Mouse (Mus musculus): Measurements from ENCODE around the gene Vps33a. TPM values are rescaled to one million over a fixed set of nuclear protein-coding genes. Genes with fewer than 3 reads are reported as not detected.

The Vps33a gene
- polyA plus RNA-seq, 1 experiment from 2014 or later, result 14.6 TPM

- Histone ChIP-seq H3K27me3 (ENCODE audit: control insufficient read depth, insufficient read depth, low read length) (no peaks in the 10 kb centered on the region), H3K9me3 (ENCODE audit: control insufficient read depth, low read length) (no peaks in the 10 kb centered on the region), H3K27ac (replicated peaks) (no peak overlapping the region), H3K4me1 (replicated peaks; ENCODE audit: control insufficient read depth, insufficient read depth) (no peaks in the 10 kb centered on the region), H3K4me3 (ENCODE audit: low read depth, low read length) (no peak overlapping the region), H3K36me3 (ENCODE audit: control insufficient read depth, insufficient read depth, low read length) (peaks cover 27% of the 10 kb centered on the region), H3K4me2 (replicated peaks; ENCODE audit: low read depth) (no peak overlapping the region), H3K9ac (ENCODE audit: low read length) (no peak overlapping the region)
- WGBS, result 96% methylated on average over 10 of the region's 10 CpGs
- DNase-seq (ENCODE audit: low spot score), result no peak
- TF ChIP-seq CTCF (IDR thresholded peaks at IDR 0.05; ENCODE audit: low read depth) (no peak), EP300 (optimal IDR thresholded peaks at IDR 0.05) (no peak)
- ATAC-seq (ENCODE audit: low FRiP score, low TSS enrichment), result no peak
Measured at GRCm38 (mm10) chr5:123533801-123534200, 39.0 kb downstream of the Vps33a start.

- H3K27ac ChIP-seq (replicated peaks), result no peak overlapping the region
- H3K9ac ChIP-seq (ENCODE audit: low read length), result no peak overlapping the region
- H3K4me3 ChIP-seq (ENCODE audit: low read depth, low read length), result no peak overlapping the region
- H3K36me3 ChIP-seq (ENCODE audit: control insufficient read depth, insufficient read depth, low read length), result peaks cover 25% of the 10 kb centered on the region
- H3K4me1 ChIP-seq (replicated peaks; ENCODE audit: control insufficient read depth, insufficient read depth), result no peaks in the 10 kb centered on the region
- 86% methylated on average over 8 of the region's 8 CpGs for WGBS
- TF ChIP-seq EP300 (optimal IDR thresholded peaks at IDR 0.05) (no peak), CTCF (IDR thresholded peaks at IDR 0.05; ENCODE audit: low read depth) (no peak)
- DNase-seq (ENCODE audit: low spot score), result no peak
- no peak overlapping the region for H3K4me2 ChIP-seq (replicated peaks; ENCODE audit: low read depth)
- ATAC-seq (ENCODE audit: low FRiP score, low TSS enrichment), result no peak
- no peaks in the 10 kb centered on the region for H3K27me3 ChIP-seq (ENCODE audit: control insufficient read depth, insufficient read depth, low read length)
- H3K9me3 ChIP-seq (ENCODE audit: control insufficient read depth, low read length), result no peaks in the 10 kb centered on the region
Measured at GRCm38 (mm10) chr5:123530056-123530455, 42.8 kb downstream of the Vps33a start.

- Histone ChIP-seq H3K4me2 (replicated peaks; ENCODE audit: low read depth) (no peak overlapping the region), H3K4me3 (ENCODE audit: low read depth, low read length) (no peak overlapping the region), H3K9ac (ENCODE audit: low read length) (no peak overlapping the region), H3K36me3 (ENCODE audit: control insufficient read depth, insufficient read depth, low read length) (peaks cover 22% of the 10 kb centered on the region), H3K9me3 (ENCODE audit: control insufficient read depth, low read length) (no peaks in the 10 kb centered on the region), H3K27me3 (ENCODE audit: control insufficient read depth, insufficient read depth, low read length) (no peaks in the 10 kb centered on the region), H3K27ac (replicated peaks) (no peak overlapping the region), H3K4me1 (replicated peaks; ENCODE audit: control insufficient read depth, insufficient read depth) (0 out of 2 replicates have a peak, but pooled peaks cover 2% of the 10 kb centered on the region)
- ATAC-seq (ENCODE audit: low FRiP score, low TSS enrichment), result no peak
- TF ChIP-seq CTCF (IDR thresholded peaks at IDR 0.05; ENCODE audit: low read depth) (no peak), EP300 (optimal IDR thresholded peaks at IDR 0.05) (no peak)
- no peak for DNase-seq (ENCODE audit: low spot score)
- WGBS, result 67% methylated on average over 7 of the region's 7 CpGs
Measured at GRCm38 (mm10) chr5:123528641-123529040, 44.2 kb downstream of the Vps33a start.

GRCm38 (mm10) chr5:123525916-123526495 lies 46.8 kb downstream of the Vps33a start:
- Histone ChIP-seq H3K27ac (replicated peaks) (no peak overlapping the region), H3K4me3 (ENCODE audit: low read depth, low read length) (no peak overlapping the region), H3K27me3 (ENCODE audit: control insufficient read depth, insufficient read depth, low read length) (no peaks in the 10 kb centered on the region), H3K4me1 (replicated peaks; ENCODE audit: control insufficient read depth, insufficient read depth) (0 out of 2 replicates have a peak, but pooled peaks cover 5% of the 10 kb centered on the region), H3K4me2 (replicated peaks; ENCODE audit: low read depth) (no peak overlapping the region), H3K36me3 (ENCODE audit: control insufficient read depth, insufficient read depth, low read length) (peaks cover 7% of the 10 kb centered on the region; the same call in 1 of the 2 replicates), H3K9ac (ENCODE audit: low read length) (no peak overlapping the region), H3K9me3 (ENCODE audit: control insufficient read depth, low read length) (no peaks in the 10 kb centered on the region)
- ATAC-seq (ENCODE audit: low FRiP score, low TSS enrichment), result no peak
- no peak for TF ChIP-seq EP300 (optimal IDR thresholded peaks at IDR 0.05)
- no peak for TF ChIP-seq CTCF (IDR thresholded peaks at IDR 0.05; ENCODE audit: low read depth)
- no peak for DNase-seq (ENCODE audit: low spot score)
- 90% methylated on average over 9 of the region's 9 CpGs for WGBS

GRCm38 (mm10) chr5:123525281-123525680 lies 47.6 kb downstream of the Vps33a start, which contains the start of gene Gm49027:
Gene Gm49027 (minus strand): TSS chr5:123525488.
- ATAC-seq (ENCODE audit: low FRiP score, low TSS enrichment) (no peak), DNase-seq (ENCODE audit: low spot score) (no peak)
- Histone ChIP-seq H3K9me3 (ENCODE audit: control insufficient read depth, low read length) (no peaks in the 10 kb centered on the region), H3K36me3 (ENCODE audit: control insufficient read depth, insufficient read depth, low read length) (0 out of 2 replicates have a peak, but pooled peaks cover 6% of the 10 kb centered on the region), H3K4me1 (replicated peaks; ENCODE audit: control insufficient read depth, insufficient read depth) (0 out of 2 replicates have a peak, but pooled peaks cover 5% of the 10 kb centered on the region), H3K27ac (replicated peaks) (no peak within 1 kb of the TSS), H3K4me3 (ENCODE audit: low read depth, low read length) (peak within 1 kb of the TSS; percentile 94), H3K4me2 (replicated peaks; ENCODE audit: low read depth) (peak within 1 kb of the TSS; percentile 99), H3K9ac (ENCODE audit: low read length) (no peak within 1 kb of the TSS), H3K27me3 (ENCODE audit: control insufficient read depth, insufficient read depth, low read length) (no peaks in the 10 kb centered on the region)
- WGBS, result 86% methylated on average over 7 of the region's 7 CpGs
- TF ChIP-seq EP300 (optimal IDR thresholded peaks at IDR 0.05), result no peak

GRCm38 (mm10) chr5:123524393-123524750 lies 48.5 kb downstream of the Vps33a start:
- DNase-seq (ENCODE audit: low spot score) (no peak), ATAC-seq (ENCODE audit: low FRiP score, low TSS enrichment) (peak; percentile 95)
- H3K36me3 ChIP-seq (ENCODE audit: control insufficient read depth, insufficient read depth, low read length), result 0 out of 2 replicates have a peak, but pooled peaks cover 3% of the 10 kb centered on the region
- WGBS, result 3% methylated on average over 23 of the region's 27 CpGs
- H3K27me3 ChIP-seq (ENCODE audit: control insufficient read depth, insufficient read depth, low read length), result no peaks in the 10 kb centered on the region
- H3K4me2 ChIP-seq (replicated peaks; ENCODE audit: low read depth), result peak overlapping the region; percentile 99
- H3K9ac ChIP-seq (ENCODE audit: low read length), result no peak overlapping the region
- TF ChIP-seq EP300 (optimal IDR thresholded peaks at IDR 0.05) (no peak), CTCF (IDR thresholded peaks at IDR 0.05; ENCODE audit: low read depth) (peak; percentile 43)
- no peak overlapping the region for H3K27ac ChIP-seq (replicated peaks)
- H3K4me1 ChIP-seq (replicated peaks; ENCODE audit: control insufficient read depth, insufficient read depth), result 0 out of 2 replicates have a peak, but pooled peaks cover 5% of the 10 kb centered on the region
- H3K9me3 ChIP-seq (ENCODE audit: control insufficient read depth, low read length), result no peaks in the 10 kb centered on the region
- peak overlapping the region; percentile 94 for H3K4me3 ChIP-seq (ENCODE audit: low read depth, low read length)

Measured in stomach, postnatal 0 days (tissue).